7 mouse cellular contexts compared by ENCODE assay signal in the genomic region with DNA sequence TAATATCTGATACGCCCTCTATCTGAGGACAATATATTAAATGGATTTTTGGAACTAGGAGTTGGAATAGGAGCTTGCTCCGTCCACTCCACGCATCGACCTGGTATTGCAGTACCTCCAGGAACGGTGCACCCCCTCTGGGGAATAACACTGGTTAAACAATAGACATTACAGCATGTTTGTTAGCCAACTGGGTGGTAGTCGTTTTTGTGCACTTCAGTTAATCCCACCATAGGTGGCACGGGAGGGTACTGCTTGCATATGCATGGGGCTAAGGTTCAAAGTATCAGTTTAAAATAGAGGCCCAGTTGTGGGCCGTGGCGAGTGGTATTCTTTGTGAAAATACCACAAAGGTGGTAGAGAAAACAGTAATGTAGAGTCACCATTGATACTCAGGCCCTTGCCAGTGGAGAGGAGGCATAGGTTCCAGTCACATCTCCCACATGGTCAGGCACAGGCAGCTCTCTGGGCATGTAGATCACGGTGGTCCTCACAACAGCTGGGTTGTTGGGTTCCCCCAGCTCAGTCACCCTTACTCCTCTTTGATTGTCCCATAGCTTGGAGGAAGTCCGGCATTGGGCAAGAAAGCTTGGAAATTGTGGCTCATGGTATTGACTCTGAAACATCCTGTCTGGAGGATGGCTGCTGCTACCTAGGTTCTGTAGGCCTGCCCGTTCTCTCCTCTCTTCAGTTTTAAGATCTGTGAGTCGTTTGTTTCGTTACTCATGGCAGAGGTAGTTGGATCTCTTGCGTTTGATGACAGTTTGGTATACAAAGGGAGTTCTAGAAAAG. TPM values are rescaled to one million over a fixed set of nuclear protein-coding genes. Genes with fewer than 3 reads are reported as not detected.
DNase-seq lines count a peak whose midpoint lies in the region; ATAC-seq and TF ChIP-seq lines count a peak whose summit lies in the region.

No protein-coding gene starts in this region.

- no peaks in the 10 kb centered on the region; the same call in 1 of the 2 replicates for H3K4me1 ChIP-seq in bone marrow, adult 2 months (ENCODE audit: control insufficient read depth, insufficient read depth, low read length)
- no peaks in the 10 kb centered on the region for H3K4me1 ChIP-seq in embryonic fibroblast, embryonic 13.5 days (ENCODE audit: control insufficient read depth, insufficient read depth, low read length)

- 9% methylated on average over 15 of the region's 15 CpGs for WGBS in bone marrow, adult 2 months
- WGBS in macrophage (ENCODE audit: missing documents) = 18% methylated on average over 14 of the region's 15 CpGs

- peak; percentile 99 for DNase-seq in MEL-GATA-1-ER (ENCODE audit: extremely low read depth, low read depth)
- DNase-seq in left cerebral cortex, adult 11 months (ENCODE audit: low spot score) = peak; percentile 59
- DNase-seq in right cerebral cortex, postnatal 14 days = peak; percentile 21

- no peak for TF ChIP-seq CTCF in bone marrow, adult 2 months (IDR thresholded peaks at IDR 0.05; ENCODE audit: control insufficient read depth, insufficient read depth, low read length)
- no peak for TF ChIP-seq CTCF in embryonic fibroblast, embryonic 13.5 days (IDR thresholded peaks at IDR 0.05; ENCODE audit: borderline replicate concordance, insufficient read depth, low read length)

- no peaks in the 10 kb centered on the region for H3K79me2 ChIP-seq in macrophage (ENCODE audit: inconsistent target)

- 0 out of 2 replicates have a peak overlapping the region, but pooled peaks have one; percentile 2 for H3K27ac ChIP-seq in bone marrow, adult 2 months (ENCODE audit: control insufficient read depth, insufficient read depth, low read depth, low read length, poor library complexity)
- no peak overlapping the region for H3K27ac ChIP-seq in embryonic fibroblast, embryonic 13.5 days (ENCODE audit: insufficient read depth, low read length)
- peak overlapping the region; percentile 62 for H3K27ac ChIP-seq in macrophage

- peak; percentile 82 for ATAC-seq in hematopoietic stem cell, adult 5-6 weeks (replicated peaks in 1 of 2; ENCODE audit: insufficient read depth in 1 of 2, low FRiP score in 2 of 2, low TSS enrichment in 1 of 2, low read depth in 1 of 2, poor library complexity in 2 of 2, severe bottlenecking in 2 of 2)

- no peak for TF ChIP-seq POLR2A in bone marrow, adult 2 months (IDR thresholded peaks at IDR 0.05; ENCODE audit: borderline replicate concordance, control insufficient read depth, low read depth, low read length)
- TF ChIP-seq POLR2A in embryonic fibroblast, embryonic 13.5 days (IDR thresholded peaks at IDR 0.05; ENCODE audit: low read depth, low read length) = peak; percentile 95

- no peaks in the 10 kb centered on the region for H3K36me3 ChIP-seq in macrophage (ENCODE audit: inconsistent target)

- H3K4me3 ChIP-seq in bone marrow, adult 2 months (replicated peaks; ENCODE audit: control insufficient read depth, low read depth, low read length) = no peak overlapping the region
- no peak overlapping the region for H3K4me3 ChIP-seq in embryonic fibroblast, embryonic 13.5 days (ENCODE audit: insufficient read depth, low read length)
- peak overlapping the region; percentile 23; the same call in 1 of the 2 replicates for H3K4me3 ChIP-seq in macrophage (ENCODE audit: inconsistent target)

RNA-seq across cellular contexts. Expression of a gene that starts 28.9 kb away (rescaled TPM):
- polyA plus RNA-seq in bone marrow, adult 2 months (2011; ENCODE audit: insufficient read depth, insufficient read length, low replicate concordance, missing spikeins) = 10.6 and 12.0 TPM in 2 replicates
- 16.4 and 17.9 TPM in 2 replicates for polyA plus RNA-seq in embryonic fibroblast, embryonic 13.5 days (2011; ENCODE audit: insufficient read length, low read depth, missing spikeins)
- total RNA-seq in hematopoietic stem cell, adult 5-6 weeks (2017) = 10.5 and 10.9 TPM in 2 replicates
- total RNA-seq in macrophage (2018; cell fraction: chromatin; rRNA removed) = 1 to 10 TPM in 7 of 26 experiments, under 1 TPM in 6, not detected in 13; 0.63 to 4.3 (median 1.1) TPM
- total RNA-seq in macrophage (2018; cell fraction: cytosol; rRNA removed) = 1 to 10 TPM; 1.4 to 3.2 (median 2.3) TPM
- total RNA-seq in macrophage (2018; cell fraction: nucleus; rRNA removed) = 1 to 10 TPM in 13 of 26 experiments, under 1 TPM in 6, not detected in 7; 0.52 to 3.2 (median 1.3) TPM
- 1.8 to 4.6 TPM (median 3.0 TPM) in 3 replicates for polyA plus RNA-seq in macrophage (2018)

RNA-seq across cellular contexts. Expression of a gene that starts 28.9 kb away (rescaled TPM):
- polyA plus RNA-seq in bone marrow, adult 2 months (2011; ENCODE audit: insufficient read depth, insufficient read length, low replicate concordance, missing spikeins) = 1.0 TPM in 2 replicates
- polyA plus RNA-seq in embryonic fibroblast, embryonic 13.5 days (2011; ENCODE audit: insufficient read length, low read depth, missing spikeins) = 0.33 and 0.47 TPM in 2 replicates
- total RNA-seq in hematopoietic stem cell, adult 5-6 weeks (2017) = not detected in 2 replicates
- total RNA-seq in macrophage (2018; cell fraction: chromatin; rRNA removed) = under 1 TPM in 1 of 26 experiments, not detected in 25; 0.57 TPM
- not detected for total RNA-seq in macrophage (2018; cell fraction: cytosol; rRNA removed)
- total RNA-seq in macrophage (2018; cell fraction: nucleus; rRNA removed) = not detected
- not detected in 3 replicates for polyA plus RNA-seq in macrophage (2018)

RNA-seq across cellular contexts. Expression of a gene that starts 43.2 kb away (rescaled TPM):
- polyA plus RNA-seq in bone marrow, adult 2 months (2011; ENCODE audit: insufficient read depth, insufficient read length, low replicate concordance, missing spikeins) = 8.1 TPM in 1 of 2 replicates, not detected in the other
- polyA plus RNA-seq in embryonic fibroblast, embryonic 13.5 days (2011; ENCODE audit: insufficient read length, low read depth, missing spikeins) = 0.67 and 0.85 TPM in 2 replicates
- total RNA-seq in hematopoietic stem cell, adult 5-6 weeks (2017) = not detected in 2 replicates
- total RNA-seq in macrophage (2018; cell fraction: chromatin; rRNA removed) = under 1 TPM in 11 of 26 experiments, not detected in 15; 0.26 to 0.71 (median 0.48) TPM
- total RNA-seq in macrophage (2018; cell fraction: cytosol; rRNA removed) = 1 to 10 TPM in 21 of 26 experiments, under 1 TPM in 5; 0.58 to 3.2 (median 1.2) TPM
- total RNA-seq in macrophage (2018; cell fraction: nucleus; rRNA removed) = 1 to 10 TPM in 15 of 26 experiments, under 1 TPM in 10, not detected in 1; 0.40 to 4.1 (median 1.1) TPM
- 0.31 to 0.81 TPM (median 0.75 TPM) in 3 replicates for polyA plus RNA-seq in macrophage (2018)

RNA-seq across cellular contexts. Expression of a gene that starts 52.0 kb away (rescaled TPM):
- polyA plus RNA-seq in bone marrow, adult 2 months (2011; ENCODE audit: insufficient read depth, insufficient read length, low replicate concordance, missing spikeins) = 6.1 and 19.0 TPM in 2 replicates
- 20.4 and 29.3 TPM in 2 replicates for polyA plus RNA-seq in embryonic fibroblast, embryonic 13.5 days (2011; ENCODE audit: insufficient read length, low read depth, missing spikeins)
- total RNA-seq in hematopoietic stem cell, adult 5-6 weeks (2017) = 47.5 and 57.9 TPM in 2 replicates
- 1 to 10 TPM in 1 of 26 experiments, under 1 TPM in 5, not detected in 20; 0.26 to 3.2 (median 0.49) TPM for total RNA-seq in macrophage (2018; cell fraction: chromatin; rRNA removed)
- total RNA-seq in macrophage (2018; cell fraction: cytosol; rRNA removed) = under 1 TPM in 24 of 26 experiments, not detected in 2; 0.03 to 0.26 (median 0.10) TPM
- total RNA-seq in macrophage (2018; cell fraction: nucleus; rRNA removed) = under 1 TPM in 11 of 26 experiments, not detected in 15; 0.18 to 0.69 (median 0.29) TPM
- polyA plus RNA-seq in macrophage (2018) = 0.08 to 0.26 TPM (median 0.12 TPM) in 3 replicates

Comparison
In these comparisons a context has a peak if more than half of its experiments do, and no peak if none do; other contexts are left out.
1. DNase-seq: peak in every context shown above with its lines; median percentile 99 in MEL-GATA-1-ER; 59 in left cerebral cortex, adult 11 months; 21 in right cerebral cortex, postnatal 14 days.